Mouse (Mus musculus) small intestine, adult 2 months (tissue): Measurements from ENCODE around the gene Vhl. TPM values are rescaled to one million over a fixed set of nuclear protein-coding genes. Genes with fewer than 3 reads are reported as not detected.
A peak's percentile ranks its signal among the peaks of the same experiment; 100 is the strongest.

Experiments used
- H3K27ac ChIP-seq: fragments of 200-500 bp; 2 replicates; pipeline ENCODE4 v1.5.1; 2012; ENCODE audit warnings: low read depth, low read length, control low read depth, inconsistent platforms; ENCODE audit not compliant: insufficient read depth
- H3K27me3 ChIP-seq: fragments of 200-500 bp; 2 replicates; pipeline ENCODE4 v1.6.1; 2012; ENCODE audit warnings: mild to moderate bottlenecking, moderate library complexity, low read length, inconsistent platforms; ENCODE audit not compliant: control insufficient read depth, insufficient read depth
- H3K36me3 ChIP-seq: fragments of 200-500 bp; 2 replicates; pipeline ENCODE4 v1.6.1; 2012; ENCODE audit warnings: mild to moderate bottlenecking, low read length, control low read depth, inconsistent platforms; ENCODE audit not compliant: control insufficient read depth, insufficient read depth
- H3K4me1 ChIP-seq: fragments of 200-500 bp; 2 replicates; pipeline ENCODE4 v1.6.1; 2012; ENCODE audit warnings: low read length, inconsistent platforms, mixed read lengths; ENCODE audit not compliant: control insufficient read depth, insufficient read depth, insufficient read length
- H3K4me3 ChIP-seq: fragments of 200-500 bp; 2 replicates; pipeline ENCODE4 v1.5.1; 2012; ENCODE audit warnings: low read depth, mild to moderate bottlenecking, control low read depth, inconsistent platforms, low read length, moderate library complexity
- CTCF ChIP-seq: fragments of 200-500 bp; IDR thresholded peaks from 2 replicates; pipeline ENCODE4 v1.5.1; 2012; ENCODE audit warnings: low read depth, mild to moderate bottlenecking, control low read depth, inconsistent platforms, low read length, moderate library complexity, mixed read lengths; ENCODE audit not compliant: insufficient replicate concordance, insufficient read length; ENCODE audit errors: extremely low read depth
- POLR2A ChIP-seq: fragments of 200-500 bp; IDR thresholded peaks from 2 replicates; pipeline ENCODE4 v1.6.1; 2012; ENCODE audit warnings: low read depth, mild to moderate bottlenecking, control low read depth, inconsistent platforms, low read length, moderate library complexity
- WGBS: fragments of 180-500 bp; shearing (Covaris S2); methylation state at CpG from one replicate; pipeline ENCODE4 v1.1.7; 2018; 5-methylcytosine and 5-hydroxymethylcytosine counted together
- polyA plus RNA-seq: library from polyadenylated mRNA; depleted of rRNA; stranded (reverse); fragments of >200 nt; gene quantifications from 2 replicates; pipeline ENCODE4 v1.2.3, GENCODE M21; 2012

Gene Vhl
- polyA plus RNA-seq, 1 experiment = 7.8 TPM

GRCm38 (mm10) chr6:113661353-113662241 is 37.8 kb downstream of the Vhl start:
- Histone ChIP-seq H3K27ac (peak overlapping the region; percentile 70), H3K27me3 (no peaks in the 10 kb centered on the region), H3K36me3 (peaks cover 11% of the 10 kb centered on the region; the same call in 1 of the 2 replicates), H3K4me3 (no peak overlapping the region), H3K4me1 (peaks cover 65% of the 10 kb centered on the region)
- TF ChIP-seq POLR2A (no peak), CTCF (no peak)
- 18% methylated on average over 12 of the region's 12 CpGs for WGBS

- Histone ChIP-seq H3K27me3 (no peaks in the 10 kb centered on the region), H3K36me3 (peaks cover 17% of the 10 kb centered on the region; the same call in 1 of the 2 replicates), H3K27ac (peak overlapping the region; percentile 70), H3K4me1 (peaks cover 64% of the 10 kb centered on the region), H3K4me3 (no peak overlapping the region)
- WGBS = 80% methylated on average over 8 of the region's 8 CpGs
- no peak for TF ChIP-seq CTCF
- no peak for TF ChIP-seq POLR2A
These were observed 39.4 kb downstream of the Vhl start for GRCm38 (mm10) chr6:113662964-113663700.

GRCm38 (mm10) chr6:113664305-113664704 is 40.5 kb downstream of the Vhl start:
- Histone ChIP-seq H3K27ac (no peak overlapping the region), H3K4me1 (peaks cover 59% of the 10 kb centered on the region), H3K36me3 (peaks cover 17% of the 10 kb centered on the region; the same call in 1 of the 2 replicates), H3K27me3 (no peaks in the 10 kb centered on the region), H3K4me3 (no peak overlapping the region)
- TF ChIP-seq CTCF (no peak), POLR2A (no peak)
- WGBS = 77% methylated on average over 7 of the region's 7 CpGs

- TF ChIP-seq POLR2A = no peak
- 50% methylated on average over 8 of the region's 8 CpGs for WGBS
- peak overlapping the region; percentile 86 for H3K27ac ChIP-seq
- H3K27me3 ChIP-seq = no peaks in the 10 kb centered on the region
- H3K36me3 ChIP-seq = peaks cover 32% of the 10 kb centered on the region
- peaks cover 46% of the 10 kb centered on the region for H3K4me1 ChIP-seq
- no peak overlapping the region for H3K4me3 ChIP-seq
These were observed 43.9 kb downstream of the Vhl start for GRCm38 (mm10) chr6:113667611-113668122.

- TF ChIP-seq POLR2A (no peak; the same call in 1 of the 2 replicates), CTCF (no peak)
- peak overlapping the region; percentile 94 for H3K27ac ChIP-seq
- 8% methylated on average over 15 of the region's 15 CpGs for WGBS
- peaks cover 35% of the 10 kb centered on the region for H3K36me3 ChIP-seq
- no peaks in the 10 kb centered on the region for H3K27me3 ChIP-seq
- H3K4me1 ChIP-seq = peaks cover 44% of the 10 kb centered on the region
- peak overlapping the region; percentile 13; the same call in 1 of the 2 replicates for H3K4me3 ChIP-seq
These were observed 44.8 kb downstream of the Vhl start for GRCm38 (mm10) chr6:113668287-113669154.

- H3K27me3 ChIP-seq = no peaks in the 10 kb centered on the region
- peaks cover 42% of the 10 kb centered on the region for H3K36me3 ChIP-seq
- 63% methylated on average over 7 of the region's 7 CpGs for WGBS
- TF ChIP-seq CTCF = no peak
- no peak for TF ChIP-seq POLR2A
- peaks cover 38% of the 10 kb centered on the region for H3K4me1 ChIP-seq
- 0 out of 2 replicates have a peak overlapping the region, but pooled peaks have one; percentile 9 for H3K4me3 ChIP-seq
- peak overlapping the region; percentile 94 for H3K27ac ChIP-seq
These were observed 46.1 kb downstream of the Vhl start for GRCm38 (mm10) chr6:113669821-113670220.
